Mouse (Mus musculus): ENCODE results near the gene Cela1. TPM values are rescaled to one million over a fixed set of nuclear protein-coding genes. Genes with fewer than 3 reads are reported as not detected.
A peak's percentile ranks its signal among the peaks of the same experiment; 100 is the strongest.

Gene Cela1
- polyA plus RNA-seq, 1 experiment from 2014 or later, result 3.3 TPM

DNA sequence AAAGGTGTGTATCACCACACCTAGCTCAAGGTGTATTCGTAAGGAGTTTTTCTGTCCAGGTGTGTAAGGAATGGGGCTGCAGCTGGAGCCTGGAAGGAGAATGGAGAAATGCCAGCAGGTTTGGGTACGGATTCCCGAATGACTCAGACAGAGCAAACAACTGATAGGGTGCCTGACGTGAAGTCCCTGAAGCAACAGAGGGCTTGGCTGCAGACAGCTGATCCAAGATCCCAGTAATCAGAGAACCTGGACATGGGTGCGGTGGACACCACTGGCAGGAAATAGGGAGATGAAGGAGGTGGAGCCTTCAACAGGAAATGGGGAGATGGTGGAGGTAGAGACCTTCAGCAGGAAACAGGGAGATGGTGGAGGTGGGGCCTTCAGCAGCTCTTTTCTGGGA, 55.4 kb downstream of the Cela1 start:
- Histone ChIP-seq H3K4me3 (ENCODE audit: low read length) (no peak overlapping the region), H3K36me3 (ENCODE audit: control insufficient read depth, insufficient read depth) (no peaks in the 10 kb centered on the region), H3K9ac (ENCODE audit: low read length) (no peak overlapping the region), H3K27me3 (ENCODE audit: control insufficient read depth, insufficient read depth, low read length) (peaks cover 11% of the 10 kb centered on the region), H3K9me3 (replicated peaks; ENCODE audit: control insufficient read depth, low read length) (no peaks in the 10 kb centered on the region), H3K4me1 (ENCODE audit: control insufficient read depth, insufficient read depth, low read length) (peaks cover 20% of the 10 kb centered on the region), H3K27ac (ENCODE audit: low read length) (no peak overlapping the region), H3K4me2 (ENCODE audit: low read depth, low read length) (no peak overlapping the region)
- 60% methylated on average over 5 of the region's 5 CpGs for WGBS
- no peak for ATAC-seq (replicated peaks; ENCODE audit: extremely low read depth, insufficient read depth, low FRiP score)

GRCm38 (mm10) chr15:100631454-100632170, 56.1 kb downstream of the Cela1 start:
- 72% methylated on average over 12 of the region's 12 CpGs for WGBS
- Histone ChIP-seq H3K4me3 (ENCODE audit: low read length) (no peak overlapping the region), H3K27me3 (ENCODE audit: control insufficient read depth, insufficient read depth, low read length) (peaks cover 8% of the 10 kb centered on the region), H3K4me2 (ENCODE audit: low read depth, low read length) (no peak overlapping the region), H3K4me1 (ENCODE audit: control insufficient read depth, insufficient read depth, low read length) (peaks cover 15% of the 10 kb centered on the region), H3K27ac (ENCODE audit: low read length) (no peak overlapping the region), H3K9me3 (replicated peaks; ENCODE audit: control insufficient read depth, low read length) (no peaks in the 10 kb centered on the region), H3K36me3 (ENCODE audit: control insufficient read depth, insufficient read depth) (no peaks in the 10 kb centered on the region), H3K9ac (ENCODE audit: low read length) (no peak overlapping the region)
- no peak for ATAC-seq (replicated peaks; ENCODE audit: extremely low read depth, insufficient read depth, low FRiP score)

- 84% methylated on average over 3 of the region's 3 CpGs for WGBS
- H3K27ac ChIP-seq (ENCODE audit: low read length), result no peak overlapping the region; the same call in 1 of the 2 replicates
- H3K9me3 ChIP-seq (replicated peaks; ENCODE audit: control insufficient read depth, low read length), result no peaks in the 10 kb centered on the region
- H3K4me1 ChIP-seq (ENCODE audit: control insufficient read depth, insufficient read depth, low read length), result peaks cover 9% of the 10 kb centered on the region
- no peak overlapping the region for H3K9ac ChIP-seq (ENCODE audit: low read length)
- H3K36me3 ChIP-seq (ENCODE audit: control insufficient read depth, insufficient read depth), result no peaks in the 10 kb centered on the region
- no peak overlapping the region for H3K4me3 ChIP-seq (ENCODE audit: low read length)
- H3K27me3 ChIP-seq (ENCODE audit: control insufficient read depth, insufficient read depth, low read length), result no peaks in the 10 kb centered on the region; the same call in 1 of the 2 replicates
- H3K4me2 ChIP-seq (ENCODE audit: low read depth, low read length), result no peak overlapping the region
- ATAC-seq (replicated peaks; ENCODE audit: extremely low read depth, insufficient read depth, low FRiP score), result no peak
Observed at GRCm38 (mm10) chr15:100630126-100630525, 57.6 kb downstream of the Cela1 start.

GRCm38 (mm10) chr15:100628797-100629196, 58.9 kb downstream of the Cela1 start:
- no peaks in the 10 kb centered on the region for H3K36me3 ChIP-seq (ENCODE audit: control insufficient read depth, insufficient read depth)
- no peak overlapping the region for H3K4me2 ChIP-seq (ENCODE audit: low read depth, low read length)
- ATAC-seq (replicated peaks; ENCODE audit: extremely low read depth, insufficient read depth, low FRiP score), result peak; percentile 50; the same call in 1 of the 2 replicates
- H3K27me3 ChIP-seq (ENCODE audit: control insufficient read depth, insufficient read depth, low read length), result no peaks in the 10 kb centered on the region
- no peak overlapping the region for H3K4me3 ChIP-seq (ENCODE audit: low read length)
- peaks cover 9% of the 10 kb centered on the region for H3K4me1 ChIP-seq (ENCODE audit: control insufficient read depth, insufficient read depth, low read length)
- H3K9ac ChIP-seq (ENCODE audit: low read length), result no peak overlapping the region
- 50% methylated on average over 7 of the region's 7 CpGs for WGBS
- H3K9me3 ChIP-seq (replicated peaks; ENCODE audit: control insufficient read depth, low read length), result no peaks in the 10 kb centered on the region
- peak overlapping the region; percentile 46; the same call in 1 of the 2 replicates for H3K27ac ChIP-seq (ENCODE audit: low read length)

- Histone ChIP-seq H3K36me3 (ENCODE audit: control insufficient read depth, insufficient read depth) (no peaks in the 10 kb centered on the region), H3K4me2 (ENCODE audit: low read depth, low read length) (peak overlapping the region; percentile 20; the same call in 1 of the 2 replicates), H3K27me3 (ENCODE audit: control insufficient read depth, insufficient read depth, low read length) (no peaks in the 10 kb centered on the region), H3K27ac (ENCODE audit: low read length) (peak overlapping the region; percentile 51), H3K9me3 (replicated peaks; ENCODE audit: control insufficient read depth, low read length) (no peaks in the 10 kb centered on the region), H3K4me1 (ENCODE audit: control insufficient read depth, insufficient read depth, low read length) (peaks cover 9% of the 10 kb centered on the region), H3K9ac (ENCODE audit: low read length) (0 out of 2 replicates have a peak overlapping the region, but pooled peaks have one; percentile 14), H3K4me3 (ENCODE audit: low read length) (no peak overlapping the region)
- WGBS, result 18% methylated on average over 11 of the region's 11 CpGs
- ATAC-seq (replicated peaks; ENCODE audit: extremely low read depth, insufficient read depth, low FRiP score), result no peak
Observed at GRCm38 (mm10) chr15:100627774-100628370, 59.8 kb downstream of the Cela1 start.

GRCm38 (mm10) chr15:100627287-100627686, 60.4 kb downstream of the Cela1 start:
- Histone ChIP-seq H3K4me1 (ENCODE audit: control insufficient read depth, insufficient read depth, low read length) (peaks cover 9% of the 10 kb centered on the region), H3K9me3 (replicated peaks; ENCODE audit: control insufficient read depth, low read length) (no peaks in the 10 kb centered on the region), H3K4me3 (ENCODE audit: low read length) (no peak overlapping the region), H3K27ac (ENCODE audit: low read length) (no peak overlapping the region), H3K36me3 (ENCODE audit: control insufficient read depth, insufficient read depth) (no peaks in the 10 kb centered on the region), H3K9ac (ENCODE audit: low read length) (no peak overlapping the region), H3K27me3 (ENCODE audit: control insufficient read depth, insufficient read depth, low read length) (no peaks in the 10 kb centered on the region), H3K4me2 (ENCODE audit: low read depth, low read length) (0 out of 2 replicates have a peak overlapping the region, but pooled peaks have one; percentile 20)
- 29% methylated on average over 10 of the region's 10 CpGs for WGBS
- no peak for ATAC-seq (replicated peaks; ENCODE audit: extremely low read depth, insufficient read depth, low FRiP score)

GRCm38 (mm10) chr15:100624435-100624834, 63.3 kb downstream of the Cela1 start:
- ATAC-seq (replicated peaks; ENCODE audit: extremely low read depth, insufficient read depth, low FRiP score), result no peak
- Histone ChIP-seq H3K9me3 (replicated peaks; ENCODE audit: control insufficient read depth, low read length) (no peaks in the 10 kb centered on the region), H3K4me3 (ENCODE audit: low read length) (no peak overlapping the region), H3K36me3 (ENCODE audit: control insufficient read depth, insufficient read depth) (peaks cover 9% of the 10 kb centered on the region), H3K4me1 (ENCODE audit: control insufficient read depth, insufficient read depth, low read length) (peaks cover 15% of the 10 kb centered on the region), H3K27me3 (ENCODE audit: control insufficient read depth, insufficient read depth, low read length) (no peaks in the 10 kb centered on the region), H3K4me2 (ENCODE audit: low read depth, low read length) (no peak overlapping the region), H3K9ac (ENCODE audit: low read length) (no peak overlapping the region), H3K27ac (ENCODE audit: low read length) (no peak overlapping the region)
- WGBS, result 84% methylated on average over 3 of the region's 3 CpGs

Small RNA genes within 50 kb of the gene (microRNA-seq; reads per million reads assigned to microRNA genes)
- gene Mir6961, result not detected

Other genes starting within 250 kb of the Cela1 start
- 15.3 and 15.5 TPM in 2 replicates for gene Letmd1, start 218.9 kb downstream of the Cela1 start, polyA plus RNA-seq (2015; fragmentation: Nextera tagmentation; extraction: Ambion mirVana)
- gene Csrnp2, start 192.4 kb downstream of the Cela1 start, polyA plus RNA-seq (2015; fragmentation: Nextera tagmentation; extraction: Ambion mirVana), result 7.2 and 8.3 TPM in 2 replicates
- gene Tfcp2, start 135.9 kb downstream of the Cela1 start, polyA plus RNA-seq (2015; fragmentation: Nextera tagmentation; extraction: Ambion mirVana), result 16.0 and 19.2 TPM in 2 replicates
- 3.3 and 5.6 TPM in 2 replicates for gene Pou6f1, start 87.9 kb downstream of the Cela1 start, polyA plus RNA-seq (2015; fragmentation: Nextera tagmentation; extraction: Ambion mirVana)
- gene Dazap2, start 72.6 kb downstream of the Cela1 start, polyA plus RNA-seq (2015; fragmentation: Nextera tagmentation; extraction: Ambion mirVana), result 223 and 247 TPM in 2 replicates
- gene Smagp, start 51.0 kb downstream of the Cela1 start, polyA plus RNA-seq (2015; fragmentation: Nextera tagmentation; extraction: Ambion mirVana), result 16.9 and 17.2 TPM in 2 replicates
- 5.9 and 13.3 TPM in 2 replicates for gene Bin2, start 18.4 kb downstream of the Cela1 start, polyA plus RNA-seq (2015; fragmentation: Nextera tagmentation; extraction: Ambion mirVana)
- 1.0 and 2.4 TPM in 2 replicates for gene Galnt6, start 41.5 kb upstream of the Cela1 start, polyA plus RNA-seq (2015; fragmentation: Nextera tagmentation; extraction: Ambion mirVana)
- gene Slc4a8, start 73.8 kb upstream of the Cela1 start, polyA plus RNA-seq (2015; fragmentation: Nextera tagmentation; extraction: Ambion mirVana), result 1.3 and 1.4 TPM in 2 replicates
- 0.71 and 1.5 TPM in 2 replicates for gene Scn8a, start 181.9 kb upstream of the Cela1 start, polyA plus RNA-seq (2015; fragmentation: Nextera tagmentation; extraction: Ambion mirVana)